Mouse (Mus musculus) forebrain, embryonic 11.5 days (tissue): ENCODE measurements at regions not wholly inside any gene's neighbourhood (a gene's known extent, or its start where the extent isn't known, plus 50 kb on each side); places are given as distances from the start of the nearest gene placed in this dataset.

Experiments
- ATAC-seq: fragments of 200-750 bp; cut with Nextera tagmentation; replicated peaks from 2 replicates; pipeline ENCODE4 v1.8.0; 2017; ENCODE audit warnings: moderate TSS enrichment; ENCODE audit not compliant: low FRiP score
- DNase-seq: peaks from one replicate; pipeline ENCODE4 v3.0.0-alpha.2; 2017; ENCODE audit warnings: low spot score
- H3K27ac ChIP-seq: fragments of 300-500 bp; sonication (generic); 2 replicates; pipeline ENCODE4 v1.5.1; 2014; ENCODE audit warnings: low read depth, low read length
- H3K27me3 ChIP-seq: fragments of 300-500 bp; sonication (generic); 2 replicates; pipeline ENCODE4 v1.6.1; 2014; ENCODE audit warnings: mild to moderate bottlenecking, low read length, mixed read lengths; ENCODE audit not compliant: control insufficient read depth, insufficient read depth
- H3K36me3 ChIP-seq: fragments of 300-500 bp; sonication (generic); 2 replicates; pipeline ENCODE4 v1.6.1; 2014; ENCODE audit warnings: mild to moderate bottlenecking, low read length, moderate library complexity, mixed read lengths; ENCODE audit not compliant: control insufficient read depth, insufficient read depth
- H3K4me1 ChIP-seq: fragments of 300-500 bp; sonication (generic); replicated peaks from 2 replicates; pipeline ENCODE4 v1.6.1; 2014; ENCODE audit warnings: low read length, mixed read lengths; ENCODE audit not compliant: control insufficient read depth, insufficient read depth
- H3K4me2 ChIP-seq: fragments of 300-500 bp; sonication (generic); 2 replicates; pipeline ENCODE4 v1.6.1; 2014; ENCODE audit warnings: low read depth, mild to moderate bottlenecking, low read length, moderate library complexity, mixed read lengths; ENCODE audit not compliant: severe bottlenecking
- H3K4me3 ChIP-seq: fragments of 300-500 bp; sonication (generic); 2 replicates; pipeline ENCODE4 v1.5.1; 2014; ENCODE audit warnings: low read depth, low read length
- H3K9ac ChIP-seq: fragments of 300-500 bp; sonication (generic); 2 replicates; pipeline ENCODE4 v1.6.1; 2014; ENCODE audit warnings: low read length
- H3K9me3 ChIP-seq: fragments of 300-500 bp; sonication (generic); 2 replicates; pipeline ENCODE4 v1.6.1; 2016; ENCODE audit warnings: low read length, mixed read lengths; ENCODE audit not compliant: control insufficient read depth
- WGBS: fragments of 180-500 bp; shearing (Covaris S2); extraction: QIAGEN DNeasy Blood & Tissue Kit; methylation state at CpG from one replicate; pipeline ENCODE4 v1.1.7; 2014; 5-methylcytosine and 5-hydroxymethylcytosine counted together

- no peak overlapping the region for H3K4me2 ChIP-seq
- no peaks in the 10 kb centered on the region for H3K27me3 ChIP-seq
- H3K4me3 ChIP-seq, result no peak overlapping the region
- DNase-seq (no peak), ATAC-seq (no peak)
- no peak overlapping the region for H3K27ac ChIP-seq
- no peak overlapping the region for H3K9ac ChIP-seq
- no peaks in the 10 kb centered on the region for H3K9me3 ChIP-seq
- no peaks in the 10 kb centered on the region for H3K36me3 ChIP-seq
- H3K4me1 ChIP-seq, result no peaks in the 10 kb centered on the region
- 86% methylated on average over 8 of the region's 8 CpGs for WGBS
Measured at GRCm38 (mm10) chr3:148680737-148681136, 309.6 kb downstream of the Adgrl2 start.

- no peak for DNase-seq
- WGBS, result 95% methylated on average over 4 of the region's 4 CpGs
- Histone ChIP-seq H3K4me3 (no peak overlapping the region), H3K9ac (no peak overlapping the region), H3K4me1 (no peaks in the 10 kb centered on the region), H3K4me2 (no peak overlapping the region), H3K9me3 (no peaks in the 10 kb centered on the region), H3K27me3 (no peaks in the 10 kb centered on the region), H3K27ac (no peak overlapping the region), H3K36me3 (no peaks in the 10 kb centered on the region)
- ATAC-seq, result no peak
Measured at GRCm38 (mm10) chr3:148680086-148680485, 310.3 kb downstream of the Adgrl2 start.

GRCm38 (mm10) chr3:148679121-148679520 is 311.2 kb downstream of the Adgrl2 start:
- 48% methylated on average over 2 of the region's 2 CpGs for WGBS
- H3K27ac ChIP-seq, result no peak overlapping the region
- ATAC-seq, result no peak

DNA sequence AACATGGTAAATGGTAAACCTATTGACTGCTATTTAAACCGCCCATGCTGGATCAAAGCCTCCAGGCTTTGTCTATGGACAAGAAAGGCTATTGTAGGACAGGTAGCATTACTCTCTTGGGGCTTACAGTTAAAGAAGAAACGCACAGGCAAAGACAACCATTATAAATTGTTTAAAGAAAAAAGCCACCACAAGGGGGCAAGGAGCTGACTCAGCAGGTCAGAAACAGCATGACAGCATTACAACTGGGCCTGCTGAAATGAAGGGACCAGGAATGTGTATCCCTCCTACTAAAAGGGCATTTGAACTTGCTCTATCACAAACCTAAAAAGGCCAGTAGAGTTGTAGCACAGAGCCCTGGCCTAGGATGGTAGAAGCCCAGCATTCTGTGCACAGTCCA is 314.3 kb downstream of the Adgrl2 start:
- WGBS, result 63% methylated on average over 2 of the region's 2 CpGs
- Histone ChIP-seq H3K9me3 (no peaks in the 10 kb centered on the region), H3K4me3 (no peak overlapping the region), H3K4me2 (no peak overlapping the region), H3K27me3 (no peaks in the 10 kb centered on the region), H3K36me3 (no peaks in the 10 kb centered on the region), H3K27ac (no peak overlapping the region), H3K9ac (no peak overlapping the region), H3K4me1 (no peaks in the 10 kb centered on the region)
- DNase-seq (no peak), ATAC-seq (no peak)

More at GRCm38 (mm10) chr3:148679121-148679520, 311.2 kb downstream of the Adgrl2 start:
- Histone ChIP-seq H3K4me1 (no peaks in the 10 kb centered on the region), H3K9me3 (no peaks in the 10 kb centered on the region), H3K36me3 (no peaks in the 10 kb centered on the region), H3K27me3 (no peaks in the 10 kb centered on the region), H3K4me2 (no peak overlapping the region), H3K4me3 (no peak overlapping the region), H3K9ac (no peak overlapping the region)
- no peak for DNase-seq

DNA sequence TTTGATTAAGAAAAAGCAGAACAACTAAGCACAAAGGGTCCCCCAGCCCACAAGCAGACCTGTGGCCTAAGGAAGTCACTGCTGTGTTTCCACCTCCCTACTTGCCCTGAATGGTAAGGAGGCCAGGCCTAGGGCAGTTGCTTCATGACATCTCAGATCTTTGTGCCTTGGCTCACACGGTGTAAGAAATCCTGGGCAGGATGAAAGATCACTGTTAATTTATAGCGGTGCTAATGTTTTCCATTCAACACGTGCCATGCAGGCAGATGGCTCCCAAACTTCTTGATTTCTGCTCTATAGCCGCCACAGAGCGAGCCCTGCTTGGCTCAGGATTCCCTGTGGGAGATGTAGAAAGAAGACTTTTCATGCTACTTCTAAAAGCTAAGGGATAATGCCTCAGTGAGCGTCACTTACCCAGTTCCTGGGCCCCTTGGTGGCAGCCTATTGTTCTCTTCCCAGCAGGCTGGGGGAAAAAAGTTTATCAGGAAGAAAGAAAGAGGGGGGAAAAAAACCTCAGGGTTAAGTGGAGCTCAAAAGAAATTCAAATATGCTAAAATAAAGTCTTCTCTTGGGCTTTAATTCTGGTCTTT is 327.4 kb downstream of the Adgrl2 start:
- H3K4me3 ChIP-seq, result no peak overlapping the region
- no peaks in the 10 kb centered on the region for H3K36me3 ChIP-seq
- no peak overlapping the region for H3K4me2 ChIP-seq
- peak; percentile 53 for ATAC-seq
- H3K9ac ChIP-seq, result no peak overlapping the region
- WGBS, result 7% methylated on average over 6 of the region's 6 CpGs
- H3K27me3 ChIP-seq, result no peaks in the 10 kb centered on the region
- peaks cover 6% of the 10 kb centered on the region; the same call in 1 of the 2 replicates for H3K4me1 ChIP-seq
- H3K9me3 ChIP-seq, result no peaks in the 10 kb centered on the region
- no peak overlapping the region for H3K27ac ChIP-seq
- DNase-seq, result no peak

DNA sequence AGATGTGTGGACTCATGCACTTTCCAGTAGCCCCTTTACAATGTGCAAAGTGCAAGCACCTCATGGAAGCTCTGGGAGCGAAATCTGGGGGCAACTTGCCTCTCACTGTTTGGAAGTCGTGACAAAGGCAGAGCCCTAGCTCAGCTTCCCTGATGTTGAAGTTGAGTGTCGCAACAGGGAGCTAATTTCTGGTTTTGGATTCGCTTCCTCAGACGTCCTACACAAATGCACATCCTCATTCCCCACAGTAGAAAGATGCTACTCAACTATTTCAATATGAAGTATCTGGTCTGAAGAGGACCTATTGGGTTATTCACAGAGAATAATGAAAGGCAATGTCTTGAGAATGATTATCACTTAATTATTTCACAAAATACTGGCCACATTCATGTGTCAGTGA is 331.3 kb downstream of the Adgrl2 start:
- Histone ChIP-seq H3K4me2 (no peak overlapping the region), H3K27ac (no peak overlapping the region), H3K9me3 (no peaks in the 10 kb centered on the region), H3K9ac (no peak overlapping the region), H3K4me1 (peaks cover 6% of the 10 kb centered on the region; the same call in 1 of the 2 replicates), H3K4me3 (no peak overlapping the region), H3K36me3 (no peaks in the 10 kb centered on the region), H3K27me3 (no peaks in the 10 kb centered on the region)
- DNase-seq, result no peak
- ATAC-seq, result no peak
- WGBS, result 89% methylated on average over 5 of the region's 5 CpGs

- Histone ChIP-seq H3K4me1 (peaks cover 4% of the 10 kb centered on the region; the same call in 1 of the 2 replicates), H3K4me2 (no peak overlapping the region), H3K9me3 (no peaks in the 10 kb centered on the region), H3K9ac (no peak overlapping the region), H3K27me3 (no peaks in the 10 kb centered on the region), H3K4me3 (no peak overlapping the region), H3K27ac (no peak overlapping the region), H3K36me3 (no peaks in the 10 kb centered on the region)
- no peak for DNase-seq
- no peak for ATAC-seq
- 85% methylated on average over 8 of the region's 8 CpGs for WGBS
Measured at GRCm38 (mm10) chr3:148658368-148658767, 332.0 kb downstream of the Adgrl2 start.

DNA sequence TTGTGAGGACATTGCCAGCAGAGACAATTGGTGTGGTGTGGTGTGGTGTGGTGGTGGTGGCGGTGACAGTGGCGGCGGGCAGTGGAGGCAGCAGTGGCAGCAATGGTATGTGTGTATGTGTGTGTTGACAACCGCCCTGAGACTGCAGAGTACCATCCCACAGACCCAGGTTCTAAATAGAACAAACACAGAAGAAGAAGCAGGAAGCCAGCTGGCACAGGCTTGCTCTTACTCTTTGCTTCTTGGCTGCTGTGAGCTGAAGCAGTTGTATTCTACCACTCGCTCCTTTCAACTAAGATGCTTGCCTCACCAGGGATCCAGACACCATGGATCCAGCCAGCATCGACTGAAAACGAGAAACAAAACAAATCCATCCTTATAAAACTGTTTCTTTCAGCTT is 334.2 kb downstream of the Adgrl2 start:
- H3K36me3 ChIP-seq, result no peaks in the 10 kb centered on the region
- no peak for ATAC-seq
- no peak for DNase-seq
- no peaks in the 10 kb centered on the region for H3K4me1 ChIP-seq
- H3K9me3 ChIP-seq, result no peaks in the 10 kb centered on the region
- H3K4me2 ChIP-seq, result no peak overlapping the region
- H3K4me3 ChIP-seq, result no peak overlapping the region
- no peaks in the 10 kb centered on the region for H3K27me3 ChIP-seq
- no peak overlapping the region for H3K9ac ChIP-seq
- no peak overlapping the region for H3K27ac ChIP-seq
- 91% methylated on average over 7 of the region's 7 CpGs for WGBS

DNA sequence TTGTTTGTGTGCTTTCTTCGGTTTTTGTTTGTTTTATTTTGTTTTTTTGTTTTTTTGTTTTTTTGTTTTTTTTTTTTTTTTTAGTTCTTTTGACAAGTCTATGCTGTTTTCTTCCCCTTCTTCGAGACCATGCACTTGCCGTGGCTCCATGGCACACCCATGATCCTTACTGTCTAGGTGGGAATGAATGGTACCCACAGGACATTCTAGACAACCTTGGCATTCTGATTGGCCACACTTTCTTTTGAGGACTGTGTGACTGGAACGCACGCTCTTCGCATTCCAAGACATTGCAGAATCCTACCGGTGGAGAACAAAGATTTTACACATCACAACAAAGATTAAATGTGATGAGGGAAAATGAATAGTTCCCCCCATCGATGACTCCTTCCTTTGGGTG is 340.1 kb downstream of the Adgrl2 start:
- no peak overlapping the region for H3K4me2 ChIP-seq
- H3K4me1 ChIP-seq, result no peaks in the 10 kb centered on the region
- no peak overlapping the region for H3K27ac ChIP-seq
- H3K9me3 ChIP-seq, result no peaks in the 10 kb centered on the region
- no peaks in the 10 kb centered on the region for H3K36me3 ChIP-seq
- no peak overlapping the region for H3K9ac ChIP-seq
- no peaks in the 10 kb centered on the region for H3K27me3 ChIP-seq
- ATAC-seq (no peak), DNase-seq (no peak)
- H3K4me3 ChIP-seq, result no peak overlapping the region
- 83% methylated on average over 8 of the region's 8 CpGs for WGBS
